Mouse (Mus musculus) neural tube, embryonic 12.5 days (tissue): Measurements from ENCODE around the gene Tmem92. TPM values are rescaled to one million over a fixed set of nuclear protein-coding genes. Genes with fewer than 3 reads are reported as not detected.
"Not testable (repeated sequence)": the region's sequence is repeated elsewhere in the genome, so short reads cannot be mapped to it uniquely, and the experiment has no call there.

Source experiments
- ATAC-seq: fragments of 200-750 bp; cut with Nextera tagmentation; 2 replicates; pipeline ENCODE4 v1.8.0; 2017; ENCODE audit warnings: low read depth, mild to moderate bottlenecking, moderate TSS enrichment, moderate library complexity; ENCODE audit not compliant: low FRiP score
- H3K27ac ChIP-seq: fragments of 300-500 bp; sonication (generic); 2 replicates; pipeline ENCODE4 v1.5.1; 2016
- H3K27me3 ChIP-seq: fragments of 300-500 bp; sonication (generic); replicated peaks from 2 replicates; pipeline ENCODE4 v1.6.1; 2016; ENCODE audit warnings: mild to moderate bottlenecking
- H3K36me3 ChIP-seq: fragments of 300-500 bp; sonication (generic); 2 replicates; pipeline ENCODE4 v1.6.1; 2016; ENCODE audit warnings: mild to moderate bottlenecking
- H3K4me1 ChIP-seq: fragments of 300-500 bp; sonication (generic); 2 replicates; pipeline ENCODE4 v1.6.1; 2016
- H3K4me2 ChIP-seq: fragments of 300-500 bp; sonication (generic); replicated peaks from 2 replicates; pipeline ENCODE4 v1.6.1; 2016; ENCODE audit warnings: mild to moderate bottlenecking
- H3K4me3 ChIP-seq: fragments of 300-500 bp; sonication (generic); 2 replicates; pipeline ENCODE4 v1.5.1; 2016
- H3K9ac ChIP-seq: fragments of 300-500 bp; sonication (generic); 2 replicates; pipeline ENCODE4 v1.6.1; 2016; ENCODE audit warnings: mild to moderate bottlenecking
- H3K9me3 ChIP-seq: fragments of 300-500 bp; sonication (generic); 2 replicates; pipeline ENCODE4 v1.6.1; 2016; ENCODE audit warnings: mild to moderate bottlenecking
- WGBS: fragments of 180-500 bp; shearing (Covaris S2); methylation state at CpG from one replicate; pipeline ENCODE4 v1.1.7; 2016; 5-methylcytosine and 5-hydroxymethylcytosine counted together
- polyA plus RNA-seq: library from polyadenylated mRNA; unstranded; fragments of >200 nt; fragmentation: Nextera tagmentation; extraction: Ambion mirVana; gene quantifications from 2 replicates; pipeline ENCODE4 v1.2.1, GENCODE M21; 2016

Tmem92 gene
- polyA plus RNA-seq = not detected in 2 replicates

GRCm38 (mm10) chr11:94782603-94783002 lies at the start of gene Tmem92:
Tmem92 (minus strand) TSS chr11:94782703.
- no peaks in the 10 kb centered on the region for H3K27me3 ChIP-seq
- no peak within 1 kb of the TSS for H3K9ac ChIP-seq
- no peaks in the 10 kb centered on the region for H3K4me1 ChIP-seq
- no peak within 1 kb of the TSS for H3K4me3 ChIP-seq
- H3K9me3 ChIP-seq = no peaks in the 10 kb centered on the region
- H3K4me2 ChIP-seq = no peak within 1 kb of the TSS
- no peak for ATAC-seq
- no peaks in the 10 kb centered on the region for H3K36me3 ChIP-seq
- H3K27ac ChIP-seq = no peak within 1 kb of the TSS

GRCm38 (mm10) chr11:94828966-94829365 lies 46.5 kb upstream of the Tmem92 start:
- H3K36me3 ChIP-seq = no peaks in the 10 kb centered on the region
- H3K27me3 ChIP-seq = no peaks in the 10 kb centered on the region
- ATAC-seq = no peak
- H3K9ac ChIP-seq = no peak overlapping the region
- H3K4me1 ChIP-seq = no peaks in the 10 kb centered on the region
- no peaks in the 10 kb centered on the region for H3K9me3 ChIP-seq
- WGBS = 76% methylated on average over 3 of the region's 3 CpGs
- H3K27ac ChIP-seq = no peak overlapping the region
- H3K4me3 ChIP-seq = no peak overlapping the region
- H3K4me2 ChIP-seq = no peak overlapping the region

GRCm38 (mm10) chr11:94819427-94819826 lies 36.9 kb upstream of the Tmem92 start:
- not testable (repeated sequence) for H3K27me3 ChIP-seq, H3K36me3 ChIP-seq, H3K27ac ChIP-seq, H3K4me2 ChIP-seq, H3K4me1 ChIP-seq, H3K4me3 ChIP-seq, ATAC-seq, H3K9ac ChIP-seq, H3K9me3 ChIP-seq

GRCm38 (mm10) chr11:94818946-94819345 lies 36.4 kb upstream of the Tmem92 start:
- H3K4me1 ChIP-seq, H3K27ac ChIP-seq, H3K9me3 ChIP-seq, H3K27me3 ChIP-seq, H3K9ac ChIP-seq, H3K4me3 ChIP-seq, ATAC-seq, H3K36me3 ChIP-seq, H3K4me2 ChIP-seq: not testable (repeated sequence)

- not testable (repeated sequence) for H3K9ac ChIP-seq, H3K27ac ChIP-seq, H3K27me3 ChIP-seq, ATAC-seq, H3K9me3 ChIP-seq, H3K4me1 ChIP-seq, H3K4me3 ChIP-seq, H3K36me3 ChIP-seq, H3K4me2 ChIP-seq
- WGBS = 73% methylated on average over 2 of the region's 3 CpGs
Observed at GRCm38 (mm10) chr11:94811537-94811936, 29.0 kb upstream of the Tmem92 start.

- Histone ChIP-seq H3K27me3 (no peaks in the 10 kb centered on the region), H3K9ac (no peak overlapping the region), H3K4me1 (no peaks in the 10 kb centered on the region), H3K36me3 (no peaks in the 10 kb centered on the region), H3K9me3 (no peaks in the 10 kb centered on the region), H3K4me3 (no peak overlapping the region), H3K27ac (no peak overlapping the region), H3K4me2 (no peak overlapping the region)
- ATAC-seq = no peak
Observed at GRCm38 (mm10) chr11:94791700-94792099, 9.2 kb upstream of the Tmem92 start.

GRCm38 (mm10) chr11:94785247-94785646 lies 2.7 kb upstream of the Tmem92 start:
- no peak overlapping the region for H3K4me2 ChIP-seq
- H3K9ac ChIP-seq = no peak overlapping the region
- no peaks in the 10 kb centered on the region for H3K36me3 ChIP-seq
- H3K27ac ChIP-seq = no peak overlapping the region
- no peak overlapping the region for H3K4me3 ChIP-seq
- H3K4me1 ChIP-seq = no peaks in the 10 kb centered on the region
- no peaks in the 10 kb centered on the region for H3K27me3 ChIP-seq
- no peak for ATAC-seq
- H3K9me3 ChIP-seq = no peaks in the 10 kb centered on the region
- 14% methylated on average over 2 of the region's 2 CpGs for WGBS

- WGBS = 89% methylated on average over 5 of the region's 5 CpGs
- no peak for ATAC-seq
Observed at GRCm38 (mm10) chr11:94774887-94775497, 7.5 kb downstream of the Tmem92 start.

GRCm38 (mm10) chr11:94773851-94774250 lies 8.7 kb downstream of the Tmem92 start:
- no peak overlapping the region for H3K9ac ChIP-seq
- ATAC-seq = no peak
- no peak overlapping the region for H3K27ac ChIP-seq
- no peaks in the 10 kb centered on the region for H3K9me3 ChIP-seq
- 82% methylated on average over 1 of the region's 1 CpGs for WGBS
- no peak overlapping the region for H3K4me2 ChIP-seq
- no peaks in the 10 kb centered on the region for H3K4me1 ChIP-seq
- no peaks in the 10 kb centered on the region for H3K36me3 ChIP-seq
- no peaks in the 10 kb centered on the region for H3K27me3 ChIP-seq
- H3K4me3 ChIP-seq = no peak overlapping the region

More at GRCm38 (mm10) chr11:94774887-94775497, 7.5 kb downstream of the Tmem92 start:
- Histone ChIP-seq H3K9me3 (no peaks in the 10 kb centered on the region), H3K36me3 (no peaks in the 10 kb centered on the region), H3K27ac (no peak overlapping the region), H3K27me3 (no peaks in the 10 kb centered on the region), H3K9ac (no peak overlapping the region), H3K4me3 (no peak overlapping the region), H3K4me1 (no peaks in the 10 kb centered on the region), H3K4me2 (no peak overlapping the region)

- H3K4me1 ChIP-seq = no peaks in the 10 kb centered on the region
- no peak overlapping the region for H3K9ac ChIP-seq
- WGBS = 87% methylated on average over 3 of the region's 3 CpGs
- H3K4me2 ChIP-seq = no peak overlapping the region
- H3K27ac ChIP-seq = no peak overlapping the region
- no peaks in the 10 kb centered on the region for H3K36me3 ChIP-seq
- H3K9me3 ChIP-seq = no peaks in the 10 kb centered on the region
- no peaks in the 10 kb centered on the region for H3K27me3 ChIP-seq
- ATAC-seq = no peak
- H3K4me3 ChIP-seq = no peak overlapping the region
Observed at GRCm38 (mm10) chr11:94772363-94773055, 10.0 kb downstream of the Tmem92 start.

GRCm38 (mm10) chr11:94767241-94767640 lies 15.3 kb downstream of the Tmem92 start:
- ATAC-seq = no peak
- no peaks in the 10 kb centered on the region for H3K27me3 ChIP-seq
- no peak overlapping the region for H3K9ac ChIP-seq
- 95% methylated on average over 2 of the region's 2 CpGs for WGBS
- no peaks in the 10 kb centered on the region for H3K9me3 ChIP-seq
- no peak overlapping the region for H3K4me3 ChIP-seq
- no peak overlapping the region for H3K27ac ChIP-seq
- H3K36me3 ChIP-seq = no peaks in the 10 kb centered on the region
- no peaks in the 10 kb centered on the region for H3K4me1 ChIP-seq
- no peak overlapping the region for H3K4me2 ChIP-seq

GRCm38 (mm10) chr11:94762775-94763174 lies 19.7 kb downstream of the Tmem92 start:
- Histone ChIP-seq H3K27ac (no peak overlapping the region), H3K4me1 (no peaks in the 10 kb centered on the region), H3K4me3 (no peak overlapping the region), H3K4me2 (no peak overlapping the region), H3K36me3 (no peaks in the 10 kb centered on the region), H3K27me3 (no peaks in the 10 kb centered on the region), H3K9me3 (no peaks in the 10 kb centered on the region), H3K9ac (no peak overlapping the region)
- no peak for ATAC-seq
- WGBS = 45% methylated on average over 6 of the region's 6 CpGs

- Histone ChIP-seq H3K27ac (no peak overlapping the region), H3K27me3 (no peaks in the 10 kb centered on the region), H3K4me1 (no peaks in the 10 kb centered on the region), H3K9me3 (no peaks in the 10 kb centered on the region), H3K4me3 (no peak overlapping the region), H3K9ac (no peak overlapping the region), H3K36me3 (no peaks in the 10 kb centered on the region), H3K4me2 (no peak overlapping the region)
- WGBS = 89% methylated on average over 1 of the region's 1 CpGs
- no peak for ATAC-seq
Observed at GRCm38 (mm10) chr11:94762281-94762680, 20.2 kb downstream of the Tmem92 start.
